Mouse (Mus musculus) retina, postnatal 1 day (tissue): ENCODE results near the gene Parp3.

Experiments
- DNase-seq: peaks from one replicate; pipeline ENCODE4 v3.0.0-alpha.2; 2012

Gene Parp3

DNA sequence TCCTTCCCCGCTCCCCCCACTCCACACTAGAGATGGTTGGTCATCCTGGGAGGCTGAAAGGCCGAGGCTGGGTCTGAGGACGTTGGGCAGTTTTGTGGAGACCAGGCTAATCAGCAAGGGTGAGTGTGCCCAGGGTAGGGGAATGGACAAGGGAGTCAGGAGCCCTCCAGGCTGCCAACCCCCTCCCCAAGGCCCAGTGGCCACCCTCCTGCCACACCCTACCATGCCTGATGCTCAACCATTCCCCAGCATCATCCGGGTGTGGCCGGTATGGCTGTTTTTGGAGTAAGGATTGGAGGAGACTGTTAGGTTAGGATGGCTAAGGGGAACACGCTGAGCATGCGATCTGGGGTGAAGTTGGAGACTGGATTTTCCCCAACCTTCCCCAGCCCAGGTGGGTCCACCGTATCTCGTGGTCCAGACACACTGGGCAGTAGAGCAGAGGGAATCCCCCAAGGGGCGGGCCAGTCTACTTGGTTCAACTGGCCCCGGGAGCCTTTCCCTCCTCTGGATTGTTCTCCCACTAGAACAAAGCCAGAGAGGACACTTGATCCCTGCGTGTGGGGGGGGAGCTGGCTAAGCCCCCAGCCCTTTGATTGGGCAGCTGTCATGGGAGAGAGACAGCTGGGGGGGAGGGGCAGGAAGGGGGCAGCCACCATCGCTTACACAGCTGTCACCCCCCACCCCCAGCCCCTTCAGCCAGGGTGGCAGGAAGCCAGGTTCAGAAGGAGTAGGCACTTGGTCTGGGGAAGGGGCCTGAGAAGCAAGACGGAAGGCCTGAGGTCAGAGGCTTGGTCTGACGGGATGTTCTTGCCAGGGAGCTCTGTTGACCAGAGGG, 20.2 kb downstream of the Parp3 start:
- DNase-seq, result peak; percentile 96

DNA sequence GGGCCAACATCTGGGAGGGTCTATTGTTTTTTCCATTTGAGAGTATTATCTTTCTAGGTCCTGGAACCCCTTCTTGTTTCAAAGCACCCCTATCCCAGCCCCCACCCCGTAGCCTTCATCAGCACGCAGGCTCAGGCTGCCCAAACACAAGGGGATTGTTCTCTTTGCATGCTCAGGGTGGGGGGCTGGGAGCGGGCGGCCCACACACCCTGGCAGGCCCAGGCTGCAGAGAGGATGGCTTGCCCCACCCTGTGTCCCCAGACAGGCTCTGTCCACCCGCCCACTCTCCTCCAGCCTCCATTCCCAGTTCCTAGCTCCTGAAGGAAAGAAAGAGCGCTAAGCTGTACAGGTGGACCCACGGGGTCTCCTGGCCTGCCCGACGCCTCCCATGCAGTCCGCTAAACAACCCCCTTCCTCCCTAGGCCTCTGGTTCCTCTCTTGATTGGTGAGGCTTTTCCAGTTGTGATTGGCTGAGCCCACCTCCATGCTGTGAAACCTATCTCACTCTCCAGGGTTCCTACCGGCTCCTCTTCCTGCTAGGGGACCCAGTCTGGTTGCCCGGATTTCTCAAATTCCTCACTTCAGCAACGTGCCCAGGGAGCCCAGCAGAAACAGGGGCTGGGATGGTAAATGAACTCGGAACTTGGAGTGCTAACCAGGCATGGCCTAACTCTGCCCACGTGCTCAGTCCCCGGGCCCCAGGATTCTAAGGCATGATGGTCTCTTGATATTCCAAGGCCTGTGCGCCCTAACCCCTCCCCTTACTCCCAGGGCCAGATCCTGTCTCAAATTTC, 21.7 kb downstream of the Parp3 start:
- DNase-seq, result peak; percentile 64

DNA sequence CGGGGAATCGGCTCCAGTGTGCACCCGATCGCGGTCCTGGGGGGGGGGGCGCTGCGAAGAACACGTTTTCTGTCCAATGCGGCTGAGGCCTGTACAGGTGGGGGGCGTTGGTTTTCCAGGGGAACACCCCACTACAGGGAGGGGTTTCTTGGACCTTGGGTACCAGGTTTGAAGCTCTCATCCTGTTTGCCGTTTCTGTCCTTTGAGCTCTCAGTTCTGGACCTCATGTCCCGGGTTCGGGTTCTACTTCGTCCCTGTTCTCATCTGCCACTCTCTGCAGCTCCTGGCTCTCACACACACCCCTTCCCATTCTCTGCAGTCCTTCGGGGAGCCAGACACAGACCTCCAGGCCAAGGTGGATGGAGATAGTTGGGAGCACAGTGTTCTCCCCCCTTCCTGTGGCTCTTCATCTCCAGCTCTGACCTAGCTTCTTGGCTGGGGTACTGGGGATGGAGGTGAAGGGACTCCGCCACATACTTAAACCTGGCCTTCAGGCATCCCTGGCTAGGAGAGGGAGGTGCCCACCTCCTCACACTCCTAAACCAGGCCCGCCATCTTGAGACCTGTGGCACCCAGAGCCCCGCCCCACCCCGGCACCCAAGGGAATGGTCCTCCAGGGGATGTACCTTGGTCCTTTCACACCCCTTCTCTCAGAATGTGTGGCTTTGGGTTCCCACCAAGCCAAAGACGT, 22.5 kb downstream of the Parp3 start:
- no peak for DNase-seq

DNA sequence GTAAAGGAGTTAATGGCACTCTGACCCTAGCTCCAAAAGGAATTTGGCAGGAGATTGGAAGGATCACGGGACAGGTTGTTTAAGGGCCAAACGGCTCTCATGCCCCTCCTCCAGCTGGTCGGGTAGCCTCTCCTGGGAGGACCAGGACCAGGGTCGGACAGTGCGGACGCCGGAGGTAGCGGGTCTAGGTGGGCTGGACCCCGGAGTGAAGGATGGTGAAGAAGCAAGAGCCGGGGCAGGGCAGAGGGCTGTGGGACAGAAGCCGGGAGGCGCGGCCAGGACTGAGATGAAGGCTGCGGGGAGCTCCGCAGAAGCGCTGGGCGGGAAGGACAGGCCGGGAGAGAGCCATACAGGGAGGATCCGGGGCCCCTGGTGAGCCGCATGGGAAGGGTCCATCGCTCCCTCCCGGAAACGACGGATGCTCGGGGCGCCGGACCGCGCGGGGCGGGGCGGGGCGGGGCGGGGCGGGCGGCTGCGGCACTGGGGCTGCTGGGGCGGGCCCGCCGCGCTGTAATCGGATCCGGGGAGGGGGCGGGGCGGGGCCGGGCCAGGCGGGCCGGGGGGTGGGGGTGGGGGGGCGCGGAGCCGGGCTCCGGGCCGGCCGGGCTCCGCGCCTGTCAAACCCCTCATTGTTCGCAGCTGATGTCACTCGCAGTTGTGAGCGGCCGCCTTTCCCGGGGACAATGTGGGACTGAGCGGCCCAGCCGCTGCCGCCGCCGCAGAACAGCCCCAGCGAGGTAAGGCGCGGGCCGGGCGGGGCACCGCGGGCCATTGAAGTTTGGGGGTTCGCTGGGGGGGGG, 23.3 kb downstream of the Parp3 start, which contains the start of gene Pcbp4:
TSS of gene Pcbp4 (plus strand) at position 21 of the 800 bp plus-strand sequence.
- DNase-seq, result peak; percentile 88

DNA sequence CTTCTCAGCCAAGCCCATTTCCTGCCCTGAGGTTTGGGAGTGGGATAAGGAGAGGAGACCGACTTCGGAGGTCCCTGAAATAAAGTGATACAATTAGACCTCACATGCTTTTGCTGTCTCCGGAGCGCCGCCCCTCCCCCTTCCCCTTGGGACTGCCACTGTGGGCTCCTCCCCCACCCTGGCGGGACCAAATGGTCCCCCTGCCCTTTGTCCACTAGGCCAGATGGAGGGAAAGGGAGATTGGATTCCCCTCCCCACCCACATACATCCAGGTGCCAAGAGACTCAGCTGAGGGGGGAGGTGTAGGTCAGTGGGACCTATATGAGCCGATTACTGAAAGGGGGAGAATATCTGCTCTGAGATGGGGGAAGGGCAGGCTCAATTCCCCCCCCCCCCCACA, 23.9 kb downstream of the Parp3 start:
- DNase-seq, result peak; percentile 84

DNA sequence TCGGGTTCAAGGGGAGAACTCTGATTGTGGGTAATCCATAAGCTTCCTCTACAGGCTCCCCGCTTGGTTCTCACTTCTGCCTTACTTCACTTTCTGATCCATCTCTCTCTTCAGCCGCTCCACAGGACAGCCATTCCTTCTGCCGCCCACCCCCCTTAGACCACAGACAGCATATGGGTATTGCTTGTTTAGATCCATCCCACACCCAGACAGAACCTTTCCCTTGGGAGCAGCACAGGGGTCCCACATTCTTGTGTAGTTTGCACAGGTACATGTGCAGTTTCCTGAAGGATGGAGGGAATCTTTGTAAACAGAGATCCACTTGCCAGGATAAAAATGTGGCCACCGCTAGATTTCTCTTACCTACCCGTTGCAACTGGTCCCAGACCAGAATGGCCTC, 24.4 kb downstream of the Parp3 start:
- no peak for DNase-seq

DNA sequence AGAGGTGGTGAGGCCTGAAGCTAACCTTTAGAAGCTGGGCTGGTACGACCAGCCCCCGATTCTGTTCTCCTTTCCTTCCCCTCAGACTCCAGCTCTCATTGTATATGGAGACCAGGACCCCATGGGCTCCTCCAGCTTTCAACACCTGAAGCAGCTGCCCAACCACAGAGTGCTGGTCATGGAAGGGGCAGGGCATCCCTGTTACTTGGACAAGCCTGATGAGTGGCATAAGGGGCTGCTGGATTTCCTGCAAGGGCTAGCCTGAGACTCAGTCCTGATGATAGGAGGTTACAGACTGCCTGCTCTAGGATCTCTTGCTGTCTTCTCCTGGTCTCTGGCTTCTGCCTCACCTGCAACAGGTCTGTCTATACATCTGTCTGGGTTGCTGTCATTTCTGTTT, 24.9 kb downstream of the Parp3 start:
- no peak for DNase-seq

DNA sequence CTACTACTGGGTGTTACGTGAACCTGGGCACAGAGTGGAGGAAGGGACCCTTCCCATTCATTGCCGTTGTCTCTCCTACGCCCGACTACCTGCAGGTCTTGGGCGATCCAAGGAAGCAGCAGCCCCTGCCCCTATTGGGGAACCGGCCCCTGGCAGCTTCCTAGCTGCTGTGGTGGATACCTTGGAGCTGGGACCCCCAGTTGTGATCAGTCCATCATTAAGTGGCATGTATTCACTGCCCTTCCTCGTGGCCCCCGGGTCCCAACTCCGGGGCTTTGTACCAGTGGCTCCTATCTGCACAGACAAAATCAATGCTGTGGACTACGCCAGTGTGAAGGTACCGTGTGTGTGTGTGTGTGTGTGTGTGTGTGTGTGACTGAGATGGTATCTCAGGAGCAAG, 25.5 kb downstream of the Parp3 start:
- DNase-seq, result no peak

DNA sequence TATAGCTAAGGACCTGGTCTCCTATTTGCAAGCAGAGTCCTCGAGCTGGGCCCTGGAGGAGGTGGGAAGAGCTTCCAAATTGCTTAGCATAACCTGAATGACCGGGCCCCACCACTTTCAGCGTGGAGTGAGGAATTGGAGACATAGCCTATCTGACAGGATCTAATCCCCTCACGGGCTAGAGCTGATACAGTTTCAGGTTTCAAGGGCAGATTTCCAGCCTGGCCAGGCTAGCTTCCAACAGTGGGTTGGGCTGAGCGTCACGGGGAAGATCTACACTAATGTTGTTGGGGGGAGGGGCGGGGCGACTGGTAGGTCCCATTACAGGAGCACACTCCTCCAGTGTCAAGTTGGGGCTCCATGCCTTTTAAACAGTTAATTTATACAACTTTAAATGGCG, 26.1 kb downstream of the Parp3 start:
- DNase-seq, result no peak

DNA sequence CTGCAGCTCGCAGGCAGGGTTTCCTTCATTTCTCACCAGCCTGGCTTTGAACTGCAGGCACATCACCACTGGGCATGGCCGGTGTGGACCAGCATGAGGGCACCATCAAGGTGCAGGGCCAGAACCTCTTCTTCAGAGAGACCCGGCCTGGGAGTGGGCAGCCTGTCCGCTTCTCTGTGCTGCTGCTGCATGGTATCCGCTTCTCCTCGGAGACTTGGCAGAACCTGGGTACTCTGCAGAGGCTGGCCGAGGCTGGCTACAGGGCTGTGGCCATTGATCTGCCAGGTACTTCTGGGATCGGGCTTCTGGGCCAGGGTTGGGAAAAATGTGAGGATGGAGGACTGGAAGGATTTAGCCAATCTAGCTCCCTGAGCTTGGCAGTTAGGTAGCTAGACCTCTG, 26.8 kb downstream of the Parp3 start:
- no peak for DNase-seq

DNA sequence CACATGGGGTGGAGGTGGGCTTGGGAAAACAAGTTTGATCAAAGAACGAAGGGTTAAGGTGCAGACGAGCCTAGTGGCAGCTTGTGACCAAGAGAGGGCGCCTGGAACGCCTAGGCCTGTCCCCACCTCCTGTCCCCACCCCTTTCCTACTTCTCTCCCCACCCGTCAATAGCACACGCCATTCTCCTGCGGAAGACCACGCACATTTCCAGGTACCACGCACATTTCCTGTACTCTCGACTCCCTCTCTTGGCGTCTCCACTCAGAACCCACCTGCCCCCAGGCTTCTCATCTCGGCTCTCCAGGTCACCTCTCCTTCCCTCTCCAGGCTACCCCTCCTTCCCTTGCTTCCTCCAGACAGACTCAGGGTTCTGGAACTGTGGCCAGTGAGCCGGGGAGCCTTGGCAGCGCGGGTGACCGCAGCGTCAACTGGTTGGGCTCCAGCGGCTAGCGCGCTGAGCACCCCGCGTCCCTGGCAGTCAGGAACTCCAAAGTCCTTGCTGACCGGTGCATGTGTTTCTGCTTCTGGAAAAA, 28.2 kb downstream of the Parp3 start:
- DNase-seq, result peak; percentile 82

DNA sequence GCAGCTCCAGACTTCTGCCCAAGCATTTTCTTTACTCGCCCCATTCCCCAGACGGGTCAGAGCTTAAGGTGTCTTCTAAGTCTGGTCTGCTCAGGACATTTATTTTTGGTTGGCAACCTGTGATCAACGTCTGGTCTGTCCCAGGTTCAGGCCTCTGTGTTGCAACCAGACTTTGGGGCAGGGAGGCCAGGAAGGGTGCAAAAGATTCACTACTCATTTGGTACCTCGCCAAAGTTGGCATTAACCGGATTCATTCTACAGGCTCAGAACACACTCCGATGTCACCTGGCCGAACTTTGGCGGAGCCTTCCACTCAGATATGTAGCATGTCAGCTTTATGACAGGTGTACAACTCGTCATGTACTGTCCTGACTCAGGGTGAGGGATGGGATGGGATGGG, 28.8 kb downstream of the Parp3 start:
- no peak for DNase-seq

DNA sequence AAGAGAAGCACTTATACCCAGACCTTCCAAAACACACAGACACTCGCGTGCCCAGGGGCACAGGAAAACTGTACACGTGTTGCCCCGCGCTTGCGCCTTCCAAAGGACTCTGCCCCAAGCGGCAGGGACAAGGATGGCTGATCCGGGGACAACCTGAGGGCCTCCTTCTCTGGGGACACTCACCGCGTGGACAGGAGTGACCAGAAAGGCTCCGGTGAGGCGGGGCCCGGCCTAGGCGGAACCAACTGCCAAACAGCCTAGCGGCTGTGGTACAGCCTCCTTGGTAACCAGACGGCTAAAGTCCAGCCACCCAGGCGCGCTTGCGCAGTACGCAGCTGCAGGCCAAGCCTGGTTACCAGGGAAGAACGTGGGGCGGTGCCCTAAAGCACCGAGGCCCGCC, 29.4 kb downstream of the Parp3 start, which contains the start of the genes Abhd14b and Abhd14a:
TSS of gene Abhd14b (plus strand) at position 112 of the 400 bp plus-strand sequence.
TSS of gene Abhd14a (minus strand) at position 331 of the 400 bp plus-strand sequence.
- peak; percentile 94 for DNase-seq

DNA sequence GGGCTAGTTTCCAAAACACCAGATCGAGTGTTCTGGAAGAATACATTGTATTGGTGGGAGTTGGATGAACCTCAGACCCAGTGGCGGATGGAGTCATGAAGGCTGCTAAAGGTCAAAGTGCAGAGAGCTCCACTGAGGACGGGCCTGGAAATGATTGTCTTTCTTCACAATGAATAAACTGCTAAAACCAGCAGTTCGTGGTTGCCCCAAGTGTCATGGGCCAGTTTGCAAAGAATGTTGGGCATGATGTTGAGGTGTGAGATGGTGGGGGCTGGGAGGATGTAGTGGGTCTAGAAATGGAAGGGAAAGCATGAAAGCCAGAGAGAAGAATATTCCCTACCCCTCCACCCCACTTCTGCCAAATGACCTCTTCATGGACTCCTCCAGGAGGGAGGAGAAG, 31.9 kb downstream of the Parp3 start:
- DNase-seq, result no peak

DNA sequence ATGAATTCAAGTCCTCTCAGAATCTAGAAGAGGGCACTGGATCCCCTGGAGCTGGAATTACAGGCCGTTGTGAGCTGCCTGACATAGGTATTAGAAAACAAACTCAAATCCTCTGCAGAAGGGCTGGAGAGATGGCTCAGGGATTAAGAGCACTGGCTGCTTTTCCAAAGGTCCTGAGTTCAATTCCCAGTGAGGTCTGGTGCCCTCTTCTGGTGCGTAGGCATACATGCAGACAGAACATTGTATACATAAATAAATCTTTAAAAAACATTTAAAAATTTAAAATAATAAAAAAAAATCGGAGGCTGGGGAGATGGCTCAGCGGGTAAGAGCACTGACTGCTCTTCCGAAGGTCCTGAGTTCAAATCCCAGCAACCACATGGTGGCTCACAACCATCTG, 34.1 kb downstream of the Parp3 start:
- DNase-seq, result no peak

DNA sequence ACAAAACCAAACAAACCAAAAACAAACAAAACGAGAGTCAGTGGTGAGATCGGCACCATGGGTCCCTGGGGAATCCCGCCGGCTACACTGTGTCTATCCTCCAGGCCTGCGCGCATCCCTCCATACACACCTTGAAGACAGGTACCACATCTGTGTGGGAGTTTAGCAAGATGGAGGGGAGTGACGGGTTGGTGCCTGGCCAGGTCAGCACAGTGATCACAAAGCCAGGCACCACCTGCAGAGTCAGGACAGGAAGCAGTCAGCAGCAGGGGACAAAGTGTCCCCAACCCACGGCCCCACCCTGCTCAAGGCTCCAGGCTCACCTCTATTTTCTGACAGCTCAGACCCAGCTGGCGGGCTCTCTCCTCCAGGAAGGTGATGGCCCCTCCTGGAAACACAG, 40.2 kb downstream of the Parp3 start:
- no peak for DNase-seq

DNA sequence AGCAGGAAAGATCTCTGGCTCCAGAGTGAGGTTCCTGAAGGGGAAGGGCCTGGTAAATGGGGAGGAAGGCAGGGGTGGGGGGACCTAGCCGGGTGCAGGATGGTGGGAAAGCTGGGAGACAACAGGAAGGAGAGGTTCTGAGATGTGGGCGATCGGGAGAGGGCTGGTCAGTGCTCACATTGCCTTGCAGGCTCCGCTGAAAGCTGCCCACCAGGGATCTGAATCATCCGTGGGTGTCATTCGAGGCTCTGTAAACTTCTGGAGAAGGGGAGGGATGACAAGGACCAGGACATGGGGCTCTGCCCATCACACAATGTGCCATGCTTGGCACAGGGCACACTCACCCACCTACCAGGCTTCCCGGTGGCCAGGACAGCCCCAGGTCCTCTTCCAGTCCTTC, 43.4 kb downstream of the Parp3 start:
- no peak for DNase-seq

DNA sequence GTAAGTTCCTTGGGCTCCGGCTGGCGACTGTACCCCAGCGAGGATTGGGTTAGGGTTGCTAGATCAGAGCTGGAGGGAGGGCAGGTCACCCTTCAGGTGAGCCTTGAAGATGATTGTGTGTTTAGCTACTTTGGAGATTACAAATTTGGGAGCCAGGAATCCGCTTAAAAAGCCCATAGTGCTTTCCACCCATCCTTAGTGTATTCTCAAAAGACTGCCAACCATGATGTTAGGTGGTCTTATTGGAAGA, 46.8 kb downstream of the Parp3 start:
- no peak for DNase-seq

DNA sequence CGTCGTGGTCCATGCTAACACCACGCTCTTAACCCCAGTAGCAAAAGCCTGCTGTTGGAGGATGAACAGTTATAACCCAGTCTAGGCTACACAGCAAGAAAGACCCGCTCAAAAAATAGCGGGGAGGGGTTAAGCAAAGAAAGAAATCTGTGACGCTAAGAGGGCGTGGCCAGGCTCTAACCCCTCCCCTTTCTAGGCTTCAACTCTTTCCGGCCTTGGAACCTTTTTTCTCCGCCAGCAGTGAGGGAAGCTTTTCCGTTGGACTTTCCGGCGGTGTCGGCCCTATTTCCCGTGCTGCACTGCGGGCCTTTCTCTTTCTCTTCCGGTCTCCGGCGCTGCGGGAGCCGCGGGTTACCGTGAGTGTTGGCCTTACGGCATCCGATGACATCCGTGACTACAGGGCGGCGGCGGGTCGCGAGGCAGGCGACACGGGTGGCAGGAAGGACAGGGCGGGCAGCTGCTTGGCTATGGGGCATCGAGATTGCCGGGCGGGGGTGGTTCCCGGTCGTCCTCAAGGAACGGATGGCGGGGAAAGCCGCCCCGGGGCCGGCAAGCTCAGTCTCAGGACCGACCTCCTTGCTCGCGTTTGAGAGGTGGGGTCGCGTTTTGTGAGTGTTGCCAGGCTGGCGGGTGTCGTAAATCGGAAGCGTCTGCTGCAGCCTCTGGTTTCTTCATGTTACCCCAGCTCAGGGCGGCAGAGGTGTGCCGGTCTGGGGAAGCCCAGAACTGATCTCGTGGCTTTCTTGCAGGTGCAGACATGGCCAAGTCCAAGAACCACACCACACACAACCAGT, 47.3 kb downstream of the Parp3 start, which contains the start of gene Rpl29:
TSS of gene Rpl29 (plus strand) at position 234 of the 794 bp plus-strand sequence.
- peak; percentile 98 for DNase-seq

DNA sequence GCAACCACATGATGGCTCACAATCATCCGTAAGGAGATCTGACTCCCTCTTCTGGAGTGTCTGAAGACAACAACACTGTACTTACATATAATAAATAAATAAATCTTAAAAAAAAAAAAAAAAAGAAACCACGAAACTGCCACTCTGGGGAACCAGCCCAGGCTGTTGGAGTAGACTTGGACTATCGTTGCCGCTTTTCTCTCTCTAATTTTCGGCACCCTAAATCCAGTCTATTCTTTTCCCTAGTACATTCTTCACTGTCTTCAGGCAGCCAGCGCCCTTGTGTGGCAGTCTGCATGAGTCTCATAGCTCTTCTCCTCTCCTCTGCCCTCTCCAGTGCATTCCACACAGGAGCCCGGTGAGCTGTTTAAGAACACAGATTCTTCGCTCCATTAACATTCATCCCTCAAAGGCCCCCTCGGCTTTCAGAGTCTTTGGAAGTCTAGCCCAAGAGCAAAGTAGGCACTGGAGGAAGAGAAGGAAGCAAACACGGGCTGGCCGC, 48.0 kb downstream of the Parp3 start:
- DNase-seq, result no peak

DNA sequence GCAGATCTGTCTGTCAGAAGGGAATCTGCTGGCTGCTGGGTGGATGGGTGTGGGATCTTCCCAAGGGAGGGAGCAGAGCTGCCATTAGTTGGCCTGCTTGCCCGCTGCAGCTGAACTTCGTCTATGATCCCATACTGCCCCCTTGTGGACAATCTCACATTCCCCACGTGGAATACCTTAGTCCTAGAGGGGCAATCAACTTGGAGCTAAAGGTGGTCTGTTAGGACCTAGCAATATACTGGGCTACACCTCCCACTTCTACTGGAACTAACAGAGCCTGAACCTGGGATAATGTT, 54.9 kb downstream of the Parp3 start:
- DNase-seq, result peak; percentile 93
